21 mouse cellular contexts compared by ENCODE assay signal in the genomic region with DNA sequence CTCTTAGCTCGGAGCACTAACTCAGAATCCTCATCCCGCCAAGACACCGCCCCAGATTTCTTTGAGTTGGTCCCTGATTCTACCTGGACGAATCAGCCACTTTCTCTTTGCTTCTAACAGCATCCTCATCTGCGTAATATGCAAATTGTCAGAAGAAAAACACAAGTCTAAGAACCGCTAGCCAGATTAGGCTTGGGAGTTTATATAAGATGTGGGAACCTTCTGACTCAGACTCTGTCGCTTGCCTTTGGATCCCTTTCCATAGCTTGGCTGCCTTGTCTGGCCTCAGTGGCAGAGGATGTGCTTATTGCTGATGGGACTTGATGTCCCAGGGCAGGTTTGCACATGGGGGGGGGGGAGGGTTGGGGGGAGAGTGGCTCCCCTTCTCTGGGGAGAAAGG. TPM values are rescaled to one million over a fixed set of nuclear protein-coding genes. Genes with fewer than 3 reads are reported as not detected.
"Had no signal": no experiment of that assay in that cellular context is flagged by ENCODE, and none has a peak within 500 bp of the region (broad histone marks: within the 10 kb centered on the region; RNA-seq: fewer than 3 reads in every experiment).

No protein-coding gene starts in this region.

- H3K27me3 ChIP-seq: liver, embryonic 15.5 days; midbrain, embryonic 13.5 days; midbrain, embryonic 15.5 days; neural tube, embryonic 12.5 days; stomach, embryonic 15.5 days had no signal

- H3K4me1 ChIP-seq: liver, embryonic 15.5 days; megakaryocyte, embryonic 14.5 days; midbrain, embryonic 13.5 days; midbrain, embryonic 15.5 days; neural tube, embryonic 12.5 days; stomach, embryonic 15.5 days had no signal

- H3K4me2 ChIP-seq: liver, embryonic 15.5 days; lung, embryonic 14.5 days; midbrain, embryonic 11.5 days; midbrain, embryonic 13.5 days; midbrain, embryonic 15.5 days; neural tube, embryonic 12.5 days; stomach, embryonic 15.5 days had no signal

- ATAC-seq: liver, postnatal 0 days; lung, postnatal 0 days; midbrain, embryonic 13.5 days; midbrain, embryonic 15.5 days had no signal

- H3K27ac ChIP-seq: liver, embryonic 15.5 days; macrophage; midbrain, embryonic 13.5 days; midbrain, embryonic 15.5 days; neural tube, embryonic 12.5 days; stomach, embryonic 15.5 days; stomach, postnatal 0 days had no signal

- H3K36me3 ChIP-seq: liver, embryonic 15.5 days; midbrain, embryonic 13.5 days; midbrain, embryonic 15.5 days; neural tube, embryonic 12.5 days; stomach, embryonic 15.5 days had no signal

- H3K9me3 ChIP-seq: liver, embryonic 15.5 days; midbrain, embryonic 13.5 days; midbrain, embryonic 15.5 days; neural tube, embryonic 12.5 days; stomach, embryonic 15.5 days had no signal

- DNase-seq: liver, postnatal 0 days; lung, embryonic 14.5 days; lung, postnatal 14 days; lung, postnatal 36 days; right cerebral cortex, postnatal 14 days; thymus, postnatal 14 days; thymus, postnatal 36 days had no signal

- H3K9ac ChIP-seq: liver, embryonic 15.5 days; liver, postnatal 0 days; lung, embryonic 14.5 days; midbrain, embryonic 13.5 days; midbrain, embryonic 15.5 days; neural tube, embryonic 12.5 days; stomach, embryonic 15.5 days had no signal

- H3K4me3 ChIP-seq: liver, embryonic 15.5 days; megakaryocyte, embryonic 14.5 days; midbrain, embryonic 13.5 days; midbrain, embryonic 15.5 days; neural tube, embryonic 12.5 days; stomach, embryonic 15.5 days had no signal

RNA-seq across cellular contexts. Expression of a gene that starts 9.2 kb away (rescaled TPM):
- total RNA-seq: megakaryocyte progenitor cell, adult 5-6 weeks; monocyte, adult 5-6 weeks; neutrophil, adult 5-6 weeks had no signal
- polyA plus RNA-seq: macrophage; spleen, adult 2 months had no signal

RNA-seq across cellular contexts. Expression of a gene that starts 37.6 kb away (rescaled TPM):
- total RNA-seq: monocyte, adult 5-6 weeks had no signal
